Mouse (Mus musculus): ENCODE results near the gene Fam160b1.

The Fam160b1 gene

DNA sequence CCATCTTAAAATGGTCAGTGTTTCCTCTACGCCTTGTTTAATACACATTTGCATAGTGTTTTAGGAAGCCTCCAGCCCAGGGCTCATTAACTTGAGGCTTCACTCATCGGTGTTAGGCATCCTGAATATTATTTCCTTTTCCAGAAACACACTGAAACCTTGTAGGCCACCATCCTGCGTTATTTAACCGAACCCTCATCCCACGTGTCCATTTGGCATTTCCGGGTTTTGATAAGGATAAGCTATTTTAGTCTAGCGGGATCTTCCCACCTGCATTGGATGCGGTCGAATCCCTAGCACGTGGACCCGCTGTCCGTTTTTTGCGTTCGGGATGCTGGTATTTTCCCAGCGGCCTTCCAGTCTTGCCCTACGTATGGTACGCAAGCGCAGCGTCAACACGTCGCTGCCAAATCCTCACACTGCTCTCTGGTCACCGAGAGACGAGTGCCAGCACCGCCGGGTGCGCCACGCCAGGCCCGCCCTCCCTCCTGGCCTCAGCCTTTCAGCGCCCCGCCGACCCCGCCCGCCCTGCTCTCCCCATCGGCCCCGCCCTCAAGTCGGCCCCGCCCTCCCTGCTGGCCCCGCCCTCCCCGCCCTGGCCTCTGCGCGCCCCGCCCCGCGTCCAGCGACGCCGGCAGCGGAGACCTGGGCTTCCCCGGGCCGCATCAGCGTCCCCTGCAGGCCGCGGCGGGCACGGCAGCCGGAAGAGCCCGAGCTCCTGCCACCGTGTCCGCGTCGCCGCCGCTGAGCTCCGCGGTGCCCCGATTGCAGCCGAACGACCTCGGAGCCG lies at the start of gene Fam160b1:
Gene Fam160b1, plus strand, starts transcription at position 340 of the 790 bp plus-strand sequence.
- DNase-seq: peak; percentile 96

DNA sequence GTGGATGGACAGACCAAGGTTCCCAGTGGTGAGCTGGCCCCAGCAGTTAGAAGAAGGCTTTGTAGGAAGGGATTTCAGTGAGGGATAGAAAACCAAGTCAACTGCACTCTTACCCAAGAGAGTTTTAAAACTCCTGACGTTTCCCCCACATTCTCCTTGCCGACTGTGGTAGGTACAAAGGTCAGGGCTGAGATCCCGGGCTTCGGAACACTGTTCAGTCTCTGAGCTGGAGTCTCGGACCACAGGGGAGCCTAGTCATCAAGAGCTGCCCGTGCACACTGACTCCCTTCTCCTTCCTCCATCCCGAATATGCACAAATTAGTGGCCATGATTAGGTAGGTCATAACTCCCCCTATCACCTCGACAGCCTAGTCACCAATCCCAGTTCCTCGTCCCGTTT lies 47.3 kb upstream of the Fam160b1 start:
- DNase-seq: no peak

DNA sequence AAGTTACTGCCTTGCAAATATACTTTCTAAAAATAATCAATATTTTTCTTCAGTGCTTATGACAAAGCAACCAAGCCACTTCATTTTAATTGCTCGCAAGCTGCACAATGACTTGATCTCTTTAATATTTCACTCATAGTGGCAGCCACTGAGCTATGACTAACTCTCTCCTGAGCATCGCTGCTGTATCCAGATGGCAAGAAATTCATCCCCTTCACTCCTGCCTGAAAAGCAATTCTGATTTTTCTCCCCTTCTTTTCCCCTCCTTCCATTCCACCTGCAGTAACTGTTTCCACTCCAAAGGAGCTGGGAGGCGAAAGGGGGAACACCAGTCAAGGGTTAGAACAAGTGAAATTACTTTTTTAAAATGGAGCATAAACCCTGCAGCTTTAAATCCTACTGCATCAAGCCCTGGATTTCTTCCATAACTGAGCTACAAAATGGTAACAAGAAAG lies 46.6 kb upstream of the Fam160b1 start:
- DNase-seq: no peak

DNA sequence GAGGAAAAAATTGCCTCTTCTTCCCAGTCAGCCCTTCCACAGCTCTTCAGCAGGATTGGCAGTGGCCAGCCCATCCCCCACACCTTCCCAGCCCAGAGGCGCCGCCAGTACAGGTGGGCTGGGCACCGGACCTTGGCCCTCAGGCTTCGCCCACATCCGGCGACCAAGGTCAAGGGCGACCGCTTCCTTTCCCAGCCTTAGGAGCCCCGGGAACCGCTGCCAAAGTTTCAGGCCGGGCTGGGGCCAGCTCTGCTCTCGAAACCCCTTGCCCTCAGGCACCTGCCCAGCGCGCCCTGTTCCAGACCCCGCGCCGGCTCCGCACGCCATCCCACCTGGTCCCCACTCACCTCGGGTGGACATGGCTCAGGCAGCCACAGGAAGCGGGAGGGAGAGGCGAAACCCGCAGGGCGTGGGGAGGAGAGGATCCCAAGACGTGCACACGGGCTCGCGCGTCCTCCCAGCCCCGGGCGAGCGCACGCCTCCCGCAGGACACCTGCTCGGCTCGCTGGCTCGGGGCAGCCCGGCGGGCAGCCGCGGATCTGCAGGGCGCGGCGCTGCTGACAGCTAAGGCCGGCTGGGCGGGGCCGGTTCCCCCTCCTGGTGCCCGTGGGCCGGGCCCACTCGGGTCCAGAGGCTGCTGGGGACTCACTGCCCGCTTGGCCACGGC lies 46.0 kb upstream of the Fam160b1 start, which contains the start of gene Ablim1:
Gene Ablim1, minus strand, starts transcription at position 574 of the 667 bp plus-strand sequence.
- no peak for DNase-seq

DNA sequence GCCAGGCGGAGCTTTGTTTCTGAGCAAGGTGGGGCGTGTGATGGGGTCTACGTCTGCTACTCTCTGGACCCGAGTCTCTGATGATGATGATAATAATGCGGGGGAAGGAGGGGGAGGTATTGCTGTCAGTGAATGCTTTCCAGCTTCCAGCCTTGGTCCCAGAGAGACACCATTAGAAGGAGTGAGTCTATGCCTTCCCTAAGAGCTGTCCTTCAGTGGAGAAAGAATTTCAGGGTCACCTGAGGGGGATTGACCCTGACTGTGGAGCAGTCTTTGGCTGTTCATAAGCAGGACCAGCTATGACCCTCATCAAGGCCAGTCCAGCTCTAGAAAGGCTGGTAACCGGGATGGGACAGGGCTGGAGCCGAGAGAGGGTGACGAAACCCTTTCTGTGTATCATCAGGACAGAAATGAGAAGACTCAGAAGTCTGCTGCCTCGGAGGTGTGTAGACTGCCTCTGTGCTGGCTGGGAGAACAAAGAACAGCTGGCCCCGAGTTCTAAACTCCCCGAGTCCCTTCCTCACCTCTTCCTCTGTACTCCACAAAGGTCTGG lies 45.4 kb upstream of the Fam160b1 start:
- DNase-seq: no peak

DNA sequence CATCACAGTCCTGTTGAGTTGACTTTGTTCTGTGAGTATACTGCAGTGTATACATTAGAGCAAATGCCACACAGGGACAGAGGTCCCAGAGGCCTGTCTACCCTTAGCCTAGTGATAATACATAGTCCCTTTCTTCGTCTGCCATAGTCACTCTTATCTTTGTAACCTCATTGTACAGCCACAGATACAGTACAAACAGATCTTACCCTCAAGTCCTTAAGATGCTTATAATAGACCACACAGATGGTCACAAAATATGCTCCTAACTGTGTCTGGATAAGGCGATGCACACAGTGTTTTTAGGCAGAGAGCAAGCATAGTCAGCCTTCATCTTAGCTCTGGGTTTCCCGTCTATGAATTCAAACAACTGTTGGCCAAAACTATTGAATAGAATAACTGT lies 43.9 kb upstream of the Fam160b1 start:
- no peak for DNase-seq

DNA sequence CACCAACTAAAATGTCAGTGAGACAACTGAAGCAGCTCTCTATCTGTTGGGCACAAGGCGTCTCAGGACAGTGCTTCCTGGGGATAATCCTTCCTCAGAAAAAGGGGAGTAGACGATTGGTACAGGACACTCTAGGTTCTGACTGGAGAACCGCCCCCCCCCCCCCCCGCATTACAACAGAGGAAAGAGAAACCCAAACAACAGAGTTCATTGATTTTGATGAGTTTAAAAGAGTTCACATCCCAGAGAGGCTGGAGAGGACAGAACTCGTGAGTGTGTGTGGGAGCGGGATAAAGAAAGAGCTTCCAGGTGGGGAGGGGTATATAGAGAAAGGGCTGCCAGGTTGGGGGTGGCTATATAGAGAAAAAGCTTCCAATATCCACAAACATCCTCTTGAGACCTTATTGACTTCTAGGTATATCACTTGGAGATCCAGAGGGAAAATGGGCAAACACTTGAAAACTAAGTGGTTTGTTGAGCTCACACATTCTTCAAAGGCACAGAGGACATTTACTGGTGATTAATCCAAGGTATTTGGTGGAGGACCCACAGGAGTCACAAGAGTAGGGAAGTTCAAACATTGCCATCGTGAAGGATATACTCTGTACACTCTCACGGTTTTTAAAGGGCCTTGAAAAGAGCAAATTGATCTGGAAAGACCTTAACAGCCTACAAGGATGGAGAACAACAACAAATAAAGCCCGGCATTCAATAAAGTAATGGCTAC lies 39.7 kb upstream of the Fam160b1 start:
- DNase-seq: no peak

DNA sequence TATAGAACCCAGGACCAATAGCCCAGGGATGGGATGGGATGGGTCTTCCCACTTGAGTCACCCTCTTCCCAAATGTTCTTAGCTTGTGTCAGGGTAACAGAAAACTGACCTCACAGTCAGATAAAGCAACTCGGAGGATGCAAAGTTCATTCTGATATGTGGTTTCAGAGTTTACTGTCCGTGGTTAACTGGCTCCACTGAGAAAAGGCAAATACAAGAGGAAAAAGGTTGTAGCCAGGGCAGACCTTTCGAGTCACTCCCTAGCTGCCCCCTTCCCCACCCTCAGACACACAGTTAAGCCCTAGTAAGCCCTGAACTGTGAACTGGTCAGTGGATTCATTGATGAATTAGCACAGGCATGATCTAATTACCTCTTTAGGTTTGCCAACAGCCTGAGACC lies 38.6 kb upstream of the Fam160b1 start:
- DNase-seq: no peak

DNA sequence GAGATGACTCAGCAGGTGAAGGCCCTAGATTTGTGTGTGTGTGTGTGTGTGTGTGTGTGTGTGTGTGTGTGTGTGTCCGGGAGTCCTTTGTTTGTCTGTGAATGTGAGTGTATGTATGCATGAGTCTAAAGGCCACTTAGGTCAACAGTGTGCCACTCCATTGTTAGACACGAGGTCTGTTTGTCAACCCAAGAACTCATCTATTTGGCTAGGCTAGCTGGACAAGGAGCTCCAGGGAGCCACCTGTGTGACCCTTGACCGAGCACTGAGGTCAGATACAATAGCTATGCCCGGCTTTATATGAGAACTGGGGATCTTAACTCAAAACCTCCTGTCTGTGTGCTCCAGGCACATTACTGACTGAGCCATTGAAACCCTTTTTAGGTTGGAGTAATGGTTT lies 38.0 kb upstream of the Fam160b1 start:
- DNase-seq: no peak

DNA sequence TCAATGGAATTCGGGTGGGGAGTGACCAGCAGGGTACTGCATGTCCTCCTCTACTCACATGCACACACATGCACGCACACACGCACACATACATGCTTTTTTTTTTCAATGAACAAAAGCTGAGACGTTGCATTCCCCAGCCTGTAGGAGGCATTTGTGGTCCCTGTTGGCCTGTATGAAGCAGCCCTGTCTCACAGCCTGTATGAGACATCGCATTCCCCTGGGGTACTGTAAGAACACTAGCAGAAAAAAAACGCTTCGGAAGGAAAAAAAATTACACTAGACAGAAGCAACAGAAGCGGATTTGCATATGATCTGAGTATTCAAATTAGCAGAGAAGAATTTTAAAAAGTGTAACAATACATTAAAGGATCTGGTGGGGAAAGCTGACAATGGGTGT lies 37.4 kb upstream of the Fam160b1 start:
- no peak for DNase-seq

DNA sequence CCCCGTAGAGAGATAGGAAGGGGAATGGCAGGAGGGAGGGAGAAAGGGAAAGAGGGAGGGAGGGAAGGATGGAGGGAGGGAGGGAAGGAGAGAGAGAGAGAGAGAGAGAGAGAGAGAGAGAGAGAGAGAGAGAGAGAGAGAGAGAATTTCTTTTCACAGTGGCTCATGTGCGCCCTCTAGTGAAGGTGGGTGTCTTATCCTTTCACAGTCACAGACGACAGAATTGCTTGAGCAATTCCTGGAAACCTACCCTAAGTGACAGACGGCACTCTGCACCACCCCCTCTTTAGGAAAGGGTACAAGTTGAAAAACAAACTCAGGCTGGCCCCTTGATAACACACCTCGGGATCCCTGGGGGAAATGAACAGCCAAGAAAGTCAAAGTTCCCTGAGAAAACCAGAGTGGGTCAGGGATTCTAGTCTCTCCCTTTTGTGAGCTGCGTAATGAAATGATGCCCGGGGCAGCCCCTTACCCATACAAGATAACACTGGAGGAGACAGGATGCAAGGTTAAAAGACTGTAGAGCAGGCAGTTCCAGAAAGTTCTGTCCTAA lies 34.7 kb upstream of the Fam160b1 start:
- peak; percentile 74 for DNase-seq

DNA sequence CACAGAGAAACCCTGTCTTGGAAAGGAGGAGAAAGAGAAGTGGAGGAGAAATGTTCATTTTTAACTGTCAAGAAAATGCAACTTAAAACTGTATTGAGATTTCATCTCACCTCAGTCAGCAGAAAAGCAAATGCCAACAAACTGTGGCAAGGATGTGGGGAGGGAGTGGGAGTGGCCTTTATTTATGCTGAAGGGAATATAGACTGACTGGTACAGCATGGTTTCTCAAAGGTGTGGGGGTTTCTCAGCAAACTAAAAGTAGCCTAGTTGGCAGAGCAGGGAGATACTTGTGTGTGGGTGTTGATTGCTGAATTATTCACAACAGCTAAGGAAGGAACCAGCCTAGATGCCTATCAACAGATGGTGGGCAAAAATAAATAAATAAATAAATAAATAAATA lies 32.8 kb upstream of the Fam160b1 start:
- no peak for DNase-seq

DNA sequence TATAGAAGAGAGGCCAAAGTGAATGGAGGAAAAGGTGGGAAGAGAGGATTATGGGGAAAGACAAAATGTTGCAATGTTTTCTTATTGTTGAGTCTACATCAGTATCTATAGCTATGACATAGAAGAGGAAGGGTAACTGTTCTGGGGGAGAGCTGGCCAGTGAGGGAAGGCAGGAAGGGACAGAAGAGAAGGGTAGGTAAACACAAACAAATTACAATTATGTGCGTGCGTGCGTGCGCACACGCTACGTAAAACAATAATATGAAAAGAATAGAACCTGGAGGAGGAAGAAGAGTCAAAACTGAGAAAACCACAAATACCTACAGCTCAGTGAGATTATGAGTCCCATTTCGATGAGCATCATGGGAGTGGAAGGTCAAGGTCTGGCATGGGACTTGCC lies 32.2 kb upstream of the Fam160b1 start:
- DNase-seq: no peak

DNA sequence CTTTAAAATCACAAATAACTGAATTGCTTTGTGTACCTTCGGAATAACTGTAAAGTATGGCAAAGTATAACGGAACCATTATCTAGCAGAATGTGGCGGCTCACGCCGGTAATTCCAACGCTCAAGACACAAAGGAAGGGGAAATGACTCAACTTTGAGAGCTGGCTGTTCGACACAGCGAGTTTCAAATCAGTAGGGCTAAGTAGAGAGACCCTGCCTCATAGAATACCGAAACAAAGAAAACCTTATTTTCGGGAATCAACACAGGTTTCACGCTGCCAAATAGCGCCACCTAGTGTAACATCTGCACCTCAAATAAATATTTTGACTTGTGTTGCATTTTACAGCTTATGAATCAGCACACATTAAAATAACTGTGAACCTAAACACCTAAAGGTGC lies 31.7 kb upstream of the Fam160b1 start:
- DNase-seq: peak; percentile 56

DNA sequence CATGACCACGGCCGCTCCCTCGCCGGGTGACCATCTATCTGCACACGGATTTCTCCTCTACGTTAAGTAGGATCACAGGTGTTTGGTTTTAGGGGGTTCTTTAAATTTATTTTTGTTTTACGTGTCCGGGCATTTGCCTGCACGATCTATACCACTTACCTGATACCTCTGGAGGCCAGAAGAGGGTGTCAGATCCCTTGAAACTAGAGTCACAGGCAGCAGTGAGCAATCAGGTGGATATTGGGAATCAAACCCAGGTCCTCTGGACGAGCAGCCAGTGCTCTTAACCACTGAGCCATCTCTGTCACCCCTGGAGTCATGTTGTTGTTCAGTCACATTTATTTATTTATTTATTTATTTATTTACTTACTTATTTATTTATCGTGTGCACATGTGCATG lies 30.2 kb upstream of the Fam160b1 start:
- DNase-seq: no peak

DNA sequence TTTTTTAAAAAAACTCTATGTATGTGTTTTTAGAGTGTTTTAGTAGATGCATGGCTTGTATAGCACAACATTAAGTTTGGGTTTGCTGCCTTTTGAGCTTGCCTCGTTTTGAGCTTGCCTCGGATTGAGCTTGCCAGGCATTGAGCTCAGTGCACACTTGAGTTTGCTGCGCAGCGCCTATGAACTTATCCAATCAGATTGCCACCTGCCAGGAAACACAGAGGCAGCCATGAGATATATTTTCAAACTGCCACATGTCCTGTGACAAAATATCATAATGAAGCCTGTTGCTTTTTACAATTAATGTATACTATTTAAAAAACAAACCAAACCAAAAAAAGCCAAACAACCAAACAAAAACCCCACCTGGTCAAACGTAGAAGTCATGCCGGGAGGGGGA lies 29.2 kb upstream of the Fam160b1 start:
- no peak for DNase-seq

DNA sequence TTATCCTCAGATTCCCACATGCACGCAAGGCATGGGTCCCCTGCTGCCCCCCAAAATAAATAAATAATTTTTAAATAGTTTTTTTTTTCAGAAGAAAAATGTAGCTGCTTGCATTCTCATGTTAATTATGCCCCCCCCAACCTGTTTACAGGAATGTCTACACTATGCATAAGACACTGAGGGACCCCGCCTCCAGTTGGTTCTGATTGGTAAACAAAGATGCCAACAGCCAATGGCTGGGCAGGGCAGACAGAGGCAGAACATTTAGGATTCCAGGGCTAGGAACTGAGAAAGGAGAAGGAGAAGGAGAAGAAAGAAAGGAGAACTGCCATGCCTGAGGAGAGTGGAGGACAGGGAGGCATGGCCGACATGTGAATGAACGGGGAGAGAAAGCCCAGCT lies 27.1 kb upstream of the Fam160b1 start:
- DNase-seq: no peak

DNA sequence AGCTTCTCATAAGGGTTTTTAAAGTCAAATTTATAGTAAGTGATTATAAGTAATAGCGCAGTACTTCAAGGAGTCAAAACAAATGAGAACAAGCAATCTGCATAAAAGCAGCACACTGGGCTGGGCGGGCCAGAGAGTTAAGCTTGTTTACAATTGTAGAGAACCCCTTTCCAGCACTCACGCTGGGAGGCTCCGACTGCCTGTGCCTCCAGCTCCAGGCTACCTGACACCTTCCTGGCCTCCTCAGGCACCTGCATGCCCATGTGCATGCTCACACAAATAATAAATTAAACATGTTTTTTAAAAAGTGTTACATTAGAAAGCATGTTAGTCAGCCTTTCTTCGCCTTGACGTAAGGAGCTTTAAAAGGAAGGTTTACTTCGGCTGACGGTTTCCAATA lies 25.3 kb upstream of the Fam160b1 start:
- no peak for DNase-seq

DNA sequence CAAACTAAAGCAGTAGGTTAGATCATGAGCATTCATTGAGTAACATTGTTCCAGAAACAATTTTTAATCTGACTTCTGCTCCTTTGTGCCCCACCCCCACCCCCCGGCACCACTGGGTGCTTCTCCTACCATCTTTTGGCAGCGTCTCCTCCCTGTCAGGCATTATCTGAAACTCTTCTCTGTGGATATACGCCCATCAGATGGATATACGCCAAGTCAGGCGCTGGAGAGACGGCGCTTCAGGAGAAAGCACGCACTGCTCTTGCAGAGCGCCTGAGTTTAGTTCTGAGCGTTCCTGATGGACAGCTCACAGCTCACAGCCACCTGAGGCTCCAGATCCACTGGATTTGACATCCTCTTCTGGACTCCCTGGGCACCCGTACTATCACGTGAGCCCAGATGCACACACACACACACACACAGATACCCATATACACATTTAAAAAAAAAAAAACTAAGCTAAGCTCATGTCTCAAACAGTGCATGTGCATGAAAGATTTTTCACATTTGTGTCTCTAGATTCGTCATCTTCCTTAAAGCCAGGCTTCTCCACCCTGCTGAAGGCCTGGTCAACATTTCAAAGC lies 21.1 kb upstream of the Fam160b1 start:
- no peak for DNase-seq

DNA sequence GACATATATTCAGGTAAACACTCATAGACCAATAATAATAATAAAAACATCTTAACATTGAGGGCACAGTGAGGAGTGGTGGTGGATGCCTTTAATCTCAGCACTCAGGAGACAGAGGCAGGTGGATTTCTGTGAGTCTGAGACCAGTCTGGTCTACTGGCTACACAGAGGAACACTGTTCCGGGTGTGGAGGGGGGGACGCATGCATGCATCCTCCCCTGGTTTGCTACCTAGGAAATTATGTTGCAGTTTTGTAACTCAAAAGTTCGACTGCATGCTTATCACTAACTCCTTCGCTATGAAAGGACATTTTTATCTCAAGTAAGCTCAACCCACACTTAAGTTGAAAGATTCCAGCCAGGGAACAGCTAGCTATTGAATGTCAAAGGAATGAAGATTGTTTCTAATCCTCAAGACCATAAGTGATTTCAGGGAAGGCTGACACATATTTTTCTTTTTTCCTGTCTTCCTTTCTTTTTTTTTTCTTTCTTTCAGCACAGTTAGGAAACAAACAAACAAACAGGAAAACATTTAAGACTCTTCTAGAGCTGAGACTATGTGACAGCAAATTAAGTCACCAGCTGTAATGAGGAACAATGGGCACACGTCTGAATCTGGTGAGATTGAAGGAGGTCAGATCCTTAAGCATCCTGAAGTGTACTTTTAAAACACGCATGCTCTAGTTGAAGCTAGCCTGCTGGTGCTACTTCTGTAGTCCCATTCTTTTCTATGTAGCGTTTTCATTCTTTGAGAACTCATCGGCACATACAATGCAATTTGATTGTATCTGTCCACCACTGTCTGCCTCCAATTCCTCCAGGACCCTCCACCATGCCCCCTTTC lies 19.4 kb upstream of the Fam160b1 start:
- DNase-seq: no peak

DNA sequence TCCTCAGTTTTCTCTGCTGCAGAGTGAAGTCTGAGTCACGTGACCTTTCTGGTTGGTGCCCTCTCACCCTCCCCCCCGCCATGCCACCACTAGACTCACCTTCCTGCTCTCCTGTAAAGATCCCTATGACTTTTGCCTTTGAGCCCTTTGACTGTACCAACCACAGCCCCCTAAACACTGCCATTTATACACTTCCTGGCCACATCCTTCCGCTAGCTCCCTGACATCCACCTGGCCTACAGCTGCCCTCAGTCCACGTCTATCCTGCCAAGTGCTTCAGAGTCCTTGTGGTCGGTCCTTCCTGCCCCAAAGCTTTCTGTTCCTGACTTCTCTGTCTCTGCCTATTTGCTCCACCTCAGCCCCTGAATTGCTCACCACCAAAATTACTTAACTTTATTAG lies 16.6 kb upstream of the Fam160b1 start:
- DNase-seq: peak; percentile 54

DNA sequence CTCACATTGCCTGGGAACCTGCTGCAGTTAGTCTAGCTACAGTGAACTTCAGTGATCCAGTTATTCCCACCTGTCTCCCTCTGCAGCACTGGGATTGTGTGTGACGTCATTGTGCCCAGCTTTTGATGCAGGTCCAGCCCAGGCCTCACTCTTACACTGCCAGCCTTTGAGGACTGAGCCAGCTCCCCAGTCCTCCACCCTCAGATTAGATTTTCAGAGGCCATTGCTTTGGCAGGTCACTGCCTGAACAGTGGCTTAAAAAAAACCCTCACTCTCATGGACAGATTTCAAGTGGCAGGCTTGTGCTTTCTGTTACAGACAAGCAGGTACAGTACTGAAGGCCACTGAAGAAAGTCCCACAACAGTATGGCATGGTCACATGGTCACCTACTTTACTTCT lies 15.8 kb upstream of the Fam160b1 start:
- no peak for DNase-seq

Measured in thymus, postnatal 14 days (tissue).